Mouse (Mus musculus) hindbrain, postnatal 0 days (tissue): ENCODE measurements around the gene Rps10. TPM values are rescaled to one million over a fixed set of nuclear protein-coding genes. Genes with fewer than 3 reads are reported as not detected.
A peak's percentile ranks its signal among the peaks of the same experiment; 100 is the strongest.
"Not testable (repeated sequence)": the region's sequence is repeated elsewhere in the genome, so short reads cannot be mapped to it uniquely, and the experiment has no call there.

Experiments used
- ATAC-seq: fragments of 200-750 bp; cut with Nextera tagmentation; 2 replicates; pipeline ENCODE4 v1.8.0; 2017; ENCODE audit warnings: mild to moderate bottlenecking, moderate TSS enrichment, moderate library complexity
- DNase-seq: peaks from one replicate; pipeline ENCODE4 v3.0.0-alpha.2; 2015; ENCODE audit warnings: low spot score
- H3K27ac ChIP-seq: fragments of 300-500 bp; sonication (generic); 2 replicates; pipeline ENCODE4 v1.5.1; 2014; ENCODE audit warnings: mild to moderate bottlenecking
- H3K27me3 ChIP-seq: fragments of 300-500 bp; sonication (generic); 2 replicates; pipeline ENCODE4 v1.6.1; 2014; ENCODE audit warnings: low read length, mixed read lengths; ENCODE audit not compliant: insufficient read depth
- H3K36me3 ChIP-seq: fragments of 300-500 bp; sonication (generic); 2 replicates; pipeline ENCODE4 v1.6.1; 2014; ENCODE audit warnings: low read length, mixed read lengths; ENCODE audit not compliant: insufficient read depth
- H3K4me1 ChIP-seq: fragments of 300-500 bp; sonication (generic); 2 replicates; pipeline ENCODE4 v1.6.1; 2014; ENCODE audit warnings: antibody characterized with exemption, low read length, mixed read lengths; ENCODE audit not compliant: insufficient read depth
- H3K4me2 ChIP-seq: fragments of 300-500 bp; sonication (generic); 2 replicates; pipeline ENCODE4 v1.6.1; 2014; ENCODE audit warnings: low read depth, mild to moderate bottlenecking, low read length, moderate library complexity, mixed read lengths
- H3K4me3 ChIP-seq: fragments of 300-500 bp; sonication (generic); 2 replicates; pipeline ENCODE4 v1.5.1; 2014; ENCODE audit warnings: low read length
- H3K9ac ChIP-seq: fragments of 300-500 bp; sonication (generic); replicated peaks from 2 replicates; pipeline ENCODE4 v1.6.1; 2014; ENCODE audit warnings: mild to moderate bottlenecking, low read length, moderate library complexity, mixed read lengths
- H3K9me3 ChIP-seq: fragments of 300-500 bp; sonication (generic); 2 replicates; pipeline ENCODE4 v1.6.1; 2016; ENCODE audit warnings: low read length, mixed read lengths
- CTCF ChIP-seq: IDR thresholded peaks from 2 replicates; pipeline ENCODE4 v1.5.1; 2016; ENCODE audit warnings: antibody characterized with exemption, control low read depth, low read depth
- WGBS: fragments of 180-500 bp; shearing (Covaris S2); extraction: QIAGEN DNeasy Blood & Tissue Kit; methylation state at CpG from one replicate; pipeline ENCODE4 v1.1.7; 2014; 5-methylcytosine and 5-hydroxymethylcytosine counted together
- polyA plus RNA-seq: library from polyadenylated mRNA; unstranded; fragments of >200 nt; fragmentation: Nextera tagmentation; extraction: Ambion mirVana; gene quantifications from 2 replicates; pipeline ENCODE4 v1.2.1, GENCODE M21; 2015
- total RNA-seq: library from RNA; depleted of rRNA; stranded (reverse); fragments of >200 nt; gene quantifications from 2 replicates; pipeline ENCODE4 v1.2.3, GENCODE M21; 2014

Rps10 gene
- total and polyA plus RNA-seq, 2 experiments from 2014 or later = 519 to 1,303 TPM

DNA sequence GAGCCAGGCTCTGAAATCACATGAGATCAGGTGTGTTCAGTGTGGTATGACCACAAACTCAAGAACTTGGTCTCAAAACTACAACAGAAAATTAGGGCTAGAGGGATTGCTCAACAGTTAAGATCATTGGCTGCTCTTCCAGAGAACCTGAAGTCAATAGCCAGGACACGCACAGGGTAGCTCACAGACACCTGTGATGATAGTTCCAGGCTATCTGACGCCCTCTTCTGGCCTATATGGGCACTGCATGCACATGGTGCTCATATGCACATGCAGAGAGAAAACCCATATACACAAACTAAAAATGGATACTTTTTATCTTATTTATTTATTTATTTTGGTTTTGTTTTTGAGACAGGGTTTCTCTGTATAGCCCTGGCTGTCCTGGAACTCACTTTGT is 8.1 kb upstream of the Rps10 start:
- H3K27ac ChIP-seq = no peak overlapping the region
- no peaks in the 10 kb centered on the region for H3K27me3 ChIP-seq
- no peaks in the 10 kb centered on the region for H3K4me1 ChIP-seq
- H3K9me3 ChIP-seq = no peaks in the 10 kb centered on the region
- WGBS = 41% methylated on average over 2 of the region's 2 CpGs
- H3K4me3 ChIP-seq = no peak overlapping the region
- H3K4me2 ChIP-seq = no peak overlapping the region
- DNase-seq (no peak), ATAC-seq (no peak)
- H3K9ac ChIP-seq = no peak overlapping the region
- peak; percentile 39 for TF ChIP-seq CTCF
- H3K36me3 ChIP-seq = no peaks in the 10 kb centered on the region

DNA sequence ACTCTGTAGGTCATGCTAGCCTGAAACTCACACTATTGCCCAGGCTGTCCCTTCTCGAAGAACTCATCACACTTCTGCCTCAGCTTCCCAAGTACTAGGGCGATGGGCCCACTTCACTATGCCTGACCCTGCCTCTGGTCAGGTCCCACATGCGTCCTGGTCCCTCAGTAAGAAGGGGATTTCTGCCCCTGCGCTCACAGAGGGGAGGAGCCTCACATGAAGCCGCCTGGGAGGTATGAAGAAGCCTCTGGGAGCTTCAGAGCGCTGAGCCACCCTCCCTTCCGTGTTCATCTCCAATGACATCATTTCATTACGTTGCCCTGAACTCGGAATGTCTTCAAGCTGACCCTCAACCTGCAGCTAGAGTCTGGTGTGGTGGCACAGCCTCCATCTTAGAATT is 7.3 kb upstream of the Rps10 start:
- H3K27me3 ChIP-seq = no peaks in the 10 kb centered on the region
- peak overlapping the region; percentile 85; the same call in 1 of the 2 replicates for H3K27ac ChIP-seq

DNA sequence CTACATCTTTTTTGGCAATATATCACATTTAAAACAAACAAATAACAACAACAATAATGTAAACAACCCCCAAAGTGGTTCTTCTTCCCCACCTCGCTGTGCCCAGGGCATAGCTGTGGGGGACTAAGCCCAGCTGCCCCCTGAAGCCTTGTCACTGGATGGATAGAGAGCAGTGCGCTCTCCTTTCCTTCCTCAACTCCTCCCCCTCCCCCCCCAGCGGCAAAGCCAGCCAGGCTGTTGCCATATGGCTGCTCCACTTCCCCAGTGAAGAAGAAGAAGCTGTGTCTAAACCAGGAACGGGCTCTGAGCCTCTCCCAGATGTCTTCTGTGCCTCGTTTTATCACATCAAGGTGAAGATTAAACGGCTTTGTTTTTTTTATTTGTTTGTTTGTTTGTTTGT is 6.6 kb upstream of the Rps10 start:
- Histone ChIP-seq H3K27me3 (no peaks in the 10 kb centered on the region), H3K9ac (peak overlapping the region; percentile 25), H3K9me3 (no peaks in the 10 kb centered on the region), H3K4me1 (no peaks in the 10 kb centered on the region), H3K36me3 (no peaks in the 10 kb centered on the region), H3K27ac (peak overlapping the region; percentile 85), H3K4me2 (peak overlapping the region; percentile 33), H3K4me3 (no peak overlapping the region)
- DNase-seq (peak; percentile 68), ATAC-seq (no peak)
- WGBS = 27% methylated on average over 6 of the region's 6 CpGs
- no peak for TF ChIP-seq CTCF

More for the DNA sequence above, 7.3 kb upstream of the Rps10 start:
- TF ChIP-seq CTCF = no peak
- H3K4me1 ChIP-seq = no peaks in the 10 kb centered on the region
- no peak overlapping the region for H3K4me3 ChIP-seq
- H3K4me2 ChIP-seq = no peak overlapping the region
- H3K36me3 ChIP-seq = no peaks in the 10 kb centered on the region
- no peaks in the 10 kb centered on the region for H3K9me3 ChIP-seq
- DNase-seq = no peak
- no peak for ATAC-seq
- 79% methylated on average over 9 of the region's 9 CpGs for WGBS
- H3K9ac ChIP-seq = no peak overlapping the region

DNA sequence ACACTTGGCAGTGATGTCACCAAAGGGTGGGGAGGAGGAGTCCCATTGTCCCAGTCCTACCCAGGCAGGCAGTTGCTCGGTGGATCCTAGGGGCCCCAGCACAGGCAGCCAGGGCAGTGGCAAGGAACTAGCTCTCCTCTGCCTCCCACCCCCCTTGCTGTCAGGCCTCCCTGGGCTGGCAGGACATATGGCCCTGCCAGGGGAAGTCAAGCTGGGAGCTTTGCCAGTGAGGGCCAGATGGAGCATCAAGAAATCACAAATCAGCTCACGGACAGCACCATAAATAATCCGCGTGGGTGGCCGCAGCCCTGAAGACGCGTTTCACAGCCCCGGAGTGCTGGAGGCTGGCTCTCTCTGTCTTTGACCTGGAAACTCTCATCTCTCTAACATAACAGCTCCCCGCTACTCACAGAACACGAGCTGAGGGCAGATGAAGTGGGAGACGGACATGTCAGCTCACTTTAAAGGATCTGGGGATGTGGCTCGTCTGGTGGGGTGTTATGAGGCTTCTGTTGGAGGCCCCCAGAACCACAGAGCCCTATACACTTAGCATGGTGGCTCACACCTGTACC is 6.1 kb upstream of the Rps10 start:
- Histone ChIP-seq H3K27ac (peak overlapping the region; percentile 85), H3K9me3 (no peaks in the 10 kb centered on the region), H3K4me3 (no peak overlapping the region), H3K36me3 (no peaks in the 10 kb centered on the region), H3K27me3 (no peaks in the 10 kb centered on the region), H3K4me1 (no peaks in the 10 kb centered on the region), H3K4me2 (peak overlapping the region; percentile 33), H3K9ac (peak overlapping the region; percentile 25)
- DNase-seq (peak; percentile 92), ATAC-seq (peak; percentile 94)
- no peak for TF ChIP-seq CTCF
- WGBS = 5% methylated on average over 12 of the region's 12 CpGs

DNA sequence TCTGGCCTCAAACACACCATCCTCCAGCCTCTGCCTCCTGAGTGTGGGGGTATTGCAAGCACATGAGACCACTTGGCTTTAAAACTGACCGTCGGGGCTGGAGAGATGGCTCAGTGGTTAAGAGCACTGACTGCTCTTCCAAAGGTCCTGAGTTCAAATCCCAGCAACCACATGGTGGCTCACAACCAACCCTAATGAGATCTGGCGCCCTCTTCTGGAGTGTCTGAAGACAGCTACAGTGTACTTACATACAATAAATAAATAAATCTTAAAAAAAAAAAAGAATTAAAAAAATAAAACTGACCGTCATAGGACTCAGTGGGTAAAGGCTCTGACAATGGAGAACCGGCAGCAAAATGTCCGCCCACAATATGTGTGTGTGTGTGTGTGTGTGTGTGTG is 3.4 kb upstream of the Rps10 start:
- H3K27ac ChIP-seq, H3K36me3 ChIP-seq, H3K4me1 ChIP-seq, H3K4me2 ChIP-seq, H3K9ac ChIP-seq, ATAC-seq, DNase-seq, H3K4me3 ChIP-seq, H3K9me3 ChIP-seq, H3K27me3 ChIP-seq: not testable (repeated sequence)
- 91% methylated on average over 6 of the region's 6 CpGs for WGBS

DNA sequence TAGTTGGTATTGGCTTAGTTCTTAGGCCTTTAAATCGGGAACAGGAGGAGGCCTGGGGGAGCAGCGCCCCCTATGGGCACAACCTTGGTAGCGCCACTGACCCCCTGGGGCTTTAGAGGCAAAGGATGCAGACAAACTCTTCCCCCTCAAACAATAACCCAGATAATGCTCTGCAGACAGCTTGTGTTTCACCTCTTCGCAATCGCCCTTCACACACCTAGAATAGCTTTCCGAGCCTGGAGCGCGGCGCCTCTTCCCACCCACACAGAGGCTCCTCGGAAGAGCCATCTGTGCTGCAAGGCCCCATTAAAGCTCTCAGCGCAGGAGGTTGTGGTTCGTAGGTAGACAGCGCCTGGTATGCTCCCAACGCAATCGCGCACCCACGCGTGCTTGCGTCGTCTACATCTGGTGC is 2.5 kb upstream of the Rps10 start:
- 74% methylated on average over 20 of the region's 20 CpGs for WGBS
- no peaks in the 10 kb centered on the region for H3K9me3 ChIP-seq
- peak; percentile 34; the same call in 1 of the 2 replicates for TF ChIP-seq CTCF
- no peak overlapping the region for H3K9ac ChIP-seq
- no peak overlapping the region for H3K4me3 ChIP-seq
- no peak overlapping the region for H3K27ac ChIP-seq
- no peaks in the 10 kb centered on the region for H3K27me3 ChIP-seq
- no peak overlapping the region for H3K4me2 ChIP-seq
- H3K4me1 ChIP-seq = peaks cover 6% of the 10 kb centered on the region; the same call in 1 of the 2 replicates
- no peak for ATAC-seq
- no peak for DNase-seq
- no peaks in the 10 kb centered on the region for H3K36me3 ChIP-seq

DNA sequence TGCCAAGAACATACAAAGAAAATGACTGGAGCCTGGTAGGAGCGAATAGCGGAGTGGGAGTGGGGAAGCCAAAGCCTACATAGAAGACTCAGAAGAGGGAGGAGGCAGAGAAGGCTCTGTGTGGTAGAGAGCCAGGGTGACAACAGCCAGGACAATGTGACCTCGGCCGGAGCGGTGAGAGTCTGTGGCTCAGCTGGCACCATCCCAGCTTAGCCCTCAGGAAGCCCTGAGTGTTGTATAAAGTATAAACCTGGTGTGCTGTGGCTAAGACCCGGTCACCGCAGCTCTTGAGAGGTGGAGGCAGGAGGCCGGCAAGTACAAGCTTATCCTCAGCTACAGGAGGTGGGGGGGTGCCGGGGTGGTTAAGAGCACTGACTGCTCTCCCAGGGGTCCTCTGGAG is 864 bp upstream of the Rps10 start:
- ATAC-seq (no peak), DNase-seq (no peak)
- Histone ChIP-seq H3K4me1 (peaks cover 6% of the 10 kb centered on the region; the same call in 1 of the 2 replicates), H3K4me3 (no peak overlapping the region), H3K9ac (no peak overlapping the region), H3K9me3 (no peaks in the 10 kb centered on the region), H3K27me3 (no peaks in the 10 kb centered on the region), H3K36me3 (peaks cover 14% of the 10 kb centered on the region), H3K4me2 (no peak overlapping the region), H3K27ac (peak overlapping the region; percentile 78; the same call in 1 of the 2 replicates)
- 51% methylated on average over 9 of the region's 9 CpGs for WGBS
- TF ChIP-seq CTCF = no peak

DNA sequence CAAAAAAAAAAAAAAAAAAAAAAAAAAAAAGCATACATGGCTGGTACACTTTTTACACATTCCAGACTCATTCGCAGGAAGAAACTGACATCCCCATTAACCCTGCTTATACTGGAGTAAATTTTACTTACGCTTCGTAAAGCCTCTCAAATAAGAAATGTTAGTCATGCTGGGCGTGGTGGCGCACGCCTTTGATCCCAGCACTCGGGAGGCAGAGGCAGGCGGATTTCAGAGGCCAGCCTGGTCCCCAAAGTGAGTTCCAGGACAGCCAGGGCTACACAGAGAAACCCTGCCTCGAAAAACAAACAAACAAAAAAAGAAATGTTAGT is 930 bp downstream of the Rps10 start:
- Histone ChIP-seq H3K36me3 (peaks cover 32% of the 10 kb centered on the region), H3K27ac (peak overlapping the region; percentile 92), H3K4me3 (peak overlapping the region; percentile 87), H3K9ac (peak overlapping the region; percentile 91; the same call in 1 of the 2 replicates), H3K4me2 (peak overlapping the region; percentile 65)
- not testable (repeated sequence) for H3K27me3 ChIP-seq, ATAC-seq, H3K4me1 ChIP-seq, DNase-seq, H3K9me3 ChIP-seq
- 44% methylated on average over 9 of the region's 9 CpGs for WGBS
